Mouse (Mus musculus): Measurements from ENCODE around the gene Prkaa1.
"Not testable (repeated sequence)": the region's sequence is repeated elsewhere in the genome, so short reads cannot be mapped to it uniquely, and the experiment has no call there.

The Prkaa1 gene

DNA sequence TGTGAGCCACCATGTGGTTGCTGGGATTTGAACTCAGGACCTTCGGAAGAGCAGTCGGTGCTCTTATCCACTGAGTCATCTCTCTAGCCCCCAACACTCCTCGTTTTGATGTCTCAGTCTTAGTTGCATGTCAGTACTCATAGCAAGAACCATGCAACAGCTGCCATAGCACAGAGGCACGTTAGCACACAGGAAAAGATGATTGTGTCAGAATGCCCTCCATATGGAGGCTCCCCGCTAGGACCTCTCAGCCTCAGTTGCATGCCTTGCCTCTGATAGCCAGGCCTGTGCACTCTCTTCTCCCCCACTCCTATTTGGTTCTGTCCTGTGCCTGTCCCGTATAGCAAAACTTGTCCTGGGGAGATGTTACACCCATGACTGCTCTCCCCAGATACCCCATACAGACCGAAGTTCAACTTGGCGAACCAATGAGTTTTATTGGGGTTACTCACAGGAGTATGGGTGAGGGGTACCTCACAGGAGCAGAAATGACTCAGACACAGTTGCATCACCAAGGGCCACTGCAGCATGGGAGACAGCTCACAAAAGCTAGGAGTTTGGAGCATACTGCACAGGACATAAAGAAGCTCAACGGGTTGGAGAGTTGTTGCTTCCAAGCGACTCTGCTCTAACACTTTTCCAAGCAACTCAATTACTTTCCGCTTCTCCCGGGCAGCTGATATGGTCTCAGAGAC lies 14.4 kb upstream of the Prkaa1 start:
- DNase-seq, result no peak

DNA sequence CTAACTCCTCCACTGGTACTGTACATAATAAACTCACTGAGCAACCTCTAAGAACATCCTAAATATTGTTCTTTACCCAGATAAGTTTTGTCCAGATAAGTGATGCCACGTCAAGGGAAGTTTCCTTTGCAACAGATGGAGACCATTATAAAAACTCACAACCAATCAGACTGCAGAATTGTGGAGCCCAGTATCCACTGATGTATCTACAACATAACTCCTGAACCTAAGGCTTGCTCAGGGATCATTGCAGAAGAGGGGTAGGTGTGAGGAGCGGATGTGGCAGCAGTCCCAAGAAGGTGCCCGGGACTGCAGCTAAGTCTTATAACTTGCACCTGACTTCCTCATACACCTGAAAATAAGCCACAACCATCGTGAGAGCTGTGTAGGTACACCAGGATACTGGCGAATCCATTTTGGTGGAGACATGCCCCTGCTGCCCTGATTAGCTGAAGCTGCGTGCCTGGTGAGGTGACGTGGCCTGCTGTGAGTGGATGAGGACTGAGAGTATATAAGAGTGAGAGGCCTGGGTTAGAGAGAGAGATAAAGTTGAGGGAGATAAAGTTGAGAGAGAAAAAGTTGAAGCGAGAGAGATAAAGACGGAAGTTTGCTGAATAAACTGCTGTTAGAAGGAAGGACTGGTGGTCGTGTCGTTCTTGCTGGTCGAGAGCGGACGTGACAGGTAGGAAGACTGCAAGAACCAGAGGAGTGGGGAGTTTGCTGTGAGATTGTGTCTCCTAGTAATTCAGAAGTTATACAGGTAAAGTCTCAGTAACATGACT lies 12.6 kb upstream of the Prkaa1 start:
- DNase-seq, result not testable (repeated sequence)

- DNase-seq, result no peak
Measured at GRCm38 (mm10) chr15:5133301-5133700, 10.4 kb upstream of the Prkaa1 start.

- DNase-seq, result no peak
Measured at GRCm38 (mm10) chr15:5134179-5134578, 9.5 kb upstream of the Prkaa1 start.

- no peak for DNase-seq
Measured at GRCm38 (mm10) chr15:5134945-5135483, 8.6 kb upstream of the Prkaa1 start.

DNA sequence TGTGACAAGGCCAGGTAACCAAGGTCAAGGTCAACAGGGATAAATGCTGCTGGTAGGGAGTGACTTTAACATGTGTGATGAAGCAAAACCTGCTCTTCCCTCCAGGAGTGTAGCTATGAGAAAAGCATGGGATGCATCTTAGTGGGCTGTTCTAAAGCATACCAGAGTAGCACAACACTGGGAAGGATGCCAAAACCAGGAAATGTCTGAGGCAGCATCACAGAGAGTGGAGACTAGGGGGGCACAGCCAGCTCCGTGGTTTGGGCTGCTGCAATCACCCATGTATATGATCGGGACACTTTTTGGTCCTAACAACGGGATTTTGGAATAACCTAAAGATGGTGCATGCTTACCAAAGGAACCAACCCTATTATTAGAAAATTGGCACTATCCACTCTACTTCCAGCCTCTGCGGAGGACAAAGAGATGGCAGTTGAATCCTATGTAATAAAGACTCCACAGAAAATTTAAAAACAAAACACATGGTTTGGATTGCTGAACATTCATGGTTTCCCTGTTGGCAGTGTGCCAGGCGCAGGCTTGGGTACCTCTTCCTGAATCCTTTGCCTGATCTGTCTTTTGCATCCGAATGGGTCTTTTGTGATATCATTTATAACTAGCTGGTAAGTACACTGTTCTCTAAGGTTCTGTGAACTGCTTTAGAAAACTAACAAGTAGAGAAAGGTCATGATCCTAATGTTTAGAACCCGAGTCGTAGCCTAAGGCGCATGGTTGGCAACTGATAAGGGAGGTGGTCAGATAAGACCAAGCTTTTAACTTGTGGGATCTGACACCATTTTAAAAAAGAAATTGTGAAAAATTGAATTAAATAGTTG lies 5.4 kb upstream of the Prkaa1 start:
- DNase-seq, result no peak

- no peak for DNase-seq
Measured at GRCm38 (mm10) chr15:5139366-5139765, 4.3 kb upstream of the Prkaa1 start.

DNA sequence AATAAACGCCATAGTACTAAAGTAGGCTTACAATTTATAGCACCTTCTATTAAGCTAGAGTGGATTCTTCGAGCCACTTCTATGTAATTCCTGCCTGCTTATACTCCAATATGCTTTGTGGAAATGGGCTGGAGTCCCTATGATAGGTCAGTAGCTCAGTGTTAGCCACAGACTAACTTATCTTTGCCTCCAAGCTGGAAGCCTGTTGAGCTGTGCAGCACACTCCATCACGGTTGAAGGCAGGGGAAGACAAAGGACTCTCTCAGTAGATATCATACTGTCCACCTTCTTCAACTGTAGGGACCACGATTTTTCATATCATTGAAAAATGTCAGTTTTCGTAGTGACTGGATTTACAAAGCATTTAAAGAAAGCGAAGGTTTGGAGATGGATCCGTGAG lies 3.8 kb upstream of the Prkaa1 start:
- no peak for DNase-seq

DNA sequence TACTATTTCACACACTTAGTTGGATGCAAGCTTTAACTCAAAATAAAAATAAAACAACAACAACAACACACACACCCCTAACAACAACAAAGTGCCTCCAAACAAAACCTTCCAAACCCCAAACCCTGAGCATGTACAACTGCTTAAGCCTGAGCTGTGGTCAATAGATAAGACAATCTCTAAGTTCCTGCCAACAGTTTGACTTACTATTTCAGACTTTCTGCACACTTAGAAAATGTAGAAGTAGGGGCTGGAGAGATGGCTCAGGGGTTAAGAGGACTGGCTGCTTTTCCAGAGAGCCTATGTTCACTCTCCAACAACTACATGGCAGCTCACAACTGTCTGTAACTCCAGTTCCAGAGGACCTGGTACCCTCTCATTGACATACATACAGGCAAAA lies 3.3 kb upstream of the Prkaa1 start:
- no peak for DNase-seq

DNA sequence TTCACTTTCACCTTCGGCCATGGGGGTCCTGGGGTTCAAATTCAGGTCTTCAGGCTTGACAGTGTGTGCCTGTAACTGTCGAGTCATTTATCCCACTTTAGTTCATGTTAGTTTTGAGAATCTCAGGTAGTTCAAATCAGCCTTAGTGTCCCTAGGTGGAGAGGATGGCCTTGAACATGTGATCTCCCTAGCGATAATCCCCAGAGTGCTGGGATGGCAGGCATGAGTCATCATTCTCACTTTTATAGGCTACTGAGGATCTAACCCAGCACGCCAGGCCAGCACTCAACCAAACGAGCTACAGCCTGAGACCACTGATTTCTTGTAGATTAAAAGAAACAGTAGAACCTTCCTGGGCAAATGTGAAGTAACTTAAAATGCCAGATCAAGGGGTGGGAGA lies 1.6 kb upstream of the Prkaa1 start:
- DNase-seq, result no peak

- DNase-seq, result no peak
Measured at GRCm38 (mm10) chr15:5142714-5143113, 947 bp upstream of the Prkaa1 start.

DNA sequence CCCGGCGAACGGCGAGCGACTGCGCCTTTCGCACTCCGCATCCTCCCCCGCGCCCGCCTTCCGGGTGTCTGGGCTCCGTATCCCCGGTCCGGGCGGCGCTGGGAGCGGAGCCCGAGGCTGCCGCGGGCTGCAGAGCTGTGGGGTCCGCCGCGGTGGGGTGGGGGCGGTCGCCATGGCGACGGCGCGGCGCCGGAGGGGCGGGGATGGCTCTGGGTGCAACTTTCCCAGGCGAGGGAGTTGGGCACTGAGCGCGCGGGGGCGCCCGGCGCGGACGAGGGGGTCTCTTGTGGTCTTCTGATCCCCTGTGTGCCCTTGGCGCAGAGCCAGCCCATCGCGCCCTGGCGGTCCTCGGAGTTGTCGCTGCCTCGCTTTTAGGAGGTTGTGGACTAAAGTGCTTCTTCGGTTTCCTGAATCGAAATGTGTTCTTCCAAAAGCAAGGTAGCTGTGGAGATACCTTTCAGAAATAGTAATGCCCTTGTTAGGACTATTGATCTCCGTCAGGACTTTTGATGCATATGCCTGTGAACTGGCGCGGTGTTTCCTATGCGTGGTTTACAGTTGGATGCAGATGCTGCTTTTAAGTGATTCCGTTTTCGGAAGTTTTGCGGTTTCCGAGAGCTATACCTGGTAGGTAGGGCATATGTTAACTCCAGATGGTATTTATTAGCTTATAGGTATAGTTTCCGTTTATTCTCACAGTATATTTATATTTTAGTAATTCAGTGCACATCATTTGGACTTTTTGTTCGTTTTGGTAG lies 539 bp downstream of the Prkaa1 start:
- DNase-seq, result peak; percentile 81 to 85

GRCm38 (mm10) chr15:5145196-5145945 lies 1.7 kb downstream of the Prkaa1 start:
- DNase-seq, result no peak

DNA sequence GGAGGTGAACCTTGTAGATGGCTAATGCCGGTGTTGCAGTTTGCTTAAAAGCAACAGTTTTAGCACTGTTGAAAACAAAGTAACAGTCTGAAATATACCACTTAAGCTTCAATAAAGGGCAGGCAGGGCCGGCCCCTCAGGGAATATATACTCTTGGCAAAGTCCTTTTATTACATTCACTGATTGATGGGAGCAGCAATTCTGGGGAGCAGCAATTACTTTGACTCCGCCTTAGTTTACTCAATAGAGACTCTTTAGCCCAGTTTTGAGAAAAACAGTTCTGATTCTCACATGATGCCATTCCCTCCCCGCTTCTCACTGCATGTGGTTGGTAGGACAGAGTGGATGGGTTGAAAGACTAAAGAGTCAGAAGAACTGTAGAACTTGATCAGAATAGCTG lies 5.5 kb downstream of the Prkaa1 start:
- no peak for DNase-seq

DNA sequence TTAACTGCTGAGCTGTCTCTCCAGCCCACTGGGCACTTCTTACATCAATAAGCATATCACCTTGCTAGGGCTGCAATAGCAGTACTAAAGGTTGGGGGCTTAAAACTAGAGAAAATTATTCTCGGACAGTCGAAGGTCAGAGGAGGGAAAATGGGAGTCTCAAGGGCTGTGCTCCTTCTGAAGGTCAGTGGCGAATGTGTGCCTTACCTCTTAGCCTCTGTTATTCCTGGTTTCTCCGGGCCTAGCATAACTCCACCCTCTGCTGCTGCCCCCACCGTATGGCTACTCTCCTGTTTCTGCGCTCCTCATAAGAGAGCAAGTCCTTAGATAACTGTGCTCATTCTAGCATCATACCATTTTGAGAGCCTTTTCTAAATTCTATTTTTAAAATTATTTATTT lies 8.5 kb downstream of the Prkaa1 start:
- no peak for DNase-seq

DNA sequence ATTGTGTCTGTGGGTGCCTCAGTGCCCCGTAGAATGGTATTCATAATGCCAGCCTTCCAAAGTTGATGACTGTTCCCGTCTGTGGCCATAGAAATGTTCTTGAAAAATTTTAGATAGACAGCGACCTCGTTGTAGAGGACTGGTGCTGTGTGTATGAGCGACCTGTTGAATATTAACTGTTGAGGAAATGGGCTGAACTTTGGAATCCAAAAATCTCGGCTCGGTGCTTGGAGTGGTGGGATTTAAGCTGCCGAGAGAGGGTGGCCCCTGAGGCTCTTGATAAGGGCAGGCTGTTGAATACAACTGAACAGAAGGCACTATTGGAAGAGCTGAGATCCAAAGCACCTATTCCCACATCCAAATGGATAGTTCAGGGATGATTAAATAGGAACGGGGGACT lies 11.0 kb downstream of the Prkaa1 start:
- DNase-seq, result no peak

GRCm38 (mm10) chr15:5155093-5155492 lies 11.4 kb downstream of the Prkaa1 start:
- DNase-seq, result no peak

- no peak for DNase-seq
Measured at GRCm38 (mm10) chr15:5156355-5156754, 12.7 kb downstream of the Prkaa1 start.

DNA sequence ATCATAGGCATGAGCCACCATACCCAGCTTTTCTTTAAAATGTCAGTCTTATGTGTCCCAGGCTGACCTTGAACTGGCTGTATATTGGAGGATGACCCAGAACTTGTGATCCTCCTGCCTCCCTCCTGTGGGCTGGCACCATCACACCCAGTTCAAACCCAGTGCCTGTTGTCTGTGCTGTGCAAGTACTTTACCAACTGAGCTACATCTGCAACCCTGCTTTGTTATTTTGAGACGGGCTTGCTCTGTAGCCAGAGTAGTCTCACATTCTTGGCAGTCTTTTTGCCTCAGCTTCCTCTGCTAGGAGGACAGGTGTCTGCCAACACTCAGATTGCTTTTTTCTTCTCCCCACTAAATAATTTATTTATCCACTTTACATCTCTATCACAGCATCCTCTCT lies 13.7 kb downstream of the Prkaa1 start:
- DNase-seq, result no peak

- DNase-seq, result no peak
Measured at GRCm38 (mm10) chr15:5158827-5159226, 15.2 kb downstream of the Prkaa1 start.

DNA sequence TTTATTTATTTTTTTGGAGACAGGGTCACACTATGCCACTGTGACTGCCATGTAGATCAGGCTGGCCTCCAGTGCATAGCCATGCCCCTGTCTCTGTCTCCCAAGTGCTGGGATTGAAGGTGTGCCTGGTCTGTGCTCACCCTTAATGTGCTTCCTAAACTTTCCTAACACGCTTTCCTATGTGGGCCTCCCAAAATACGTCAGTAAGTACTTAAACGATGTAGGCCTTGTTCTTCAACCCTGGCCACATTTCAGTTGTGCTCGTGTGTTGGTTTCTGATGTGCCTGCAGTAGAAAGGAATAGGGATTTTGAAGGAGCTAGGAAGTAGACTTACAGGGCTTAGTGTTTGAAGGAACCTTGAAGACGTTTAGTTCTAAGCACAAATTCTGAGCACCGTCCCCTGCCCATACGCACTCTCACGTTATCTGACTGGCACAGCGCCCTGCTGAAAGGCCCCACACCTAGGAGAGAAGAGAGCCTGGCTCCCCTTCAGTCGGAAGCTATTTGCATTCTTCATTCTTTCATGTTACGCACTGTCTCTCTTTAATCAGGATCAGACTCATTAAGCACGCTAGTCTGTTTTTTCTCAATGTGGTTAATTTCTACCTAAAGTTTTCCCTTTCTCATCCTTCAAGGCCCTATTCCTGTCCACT lies 21.6 kb downstream of the Prkaa1 start:
- no peak for DNase-seq
